Mouse (Mus musculus): ENCODE data around the gene Lrsam1. TPM values are rescaled to one million over a fixed set of nuclear protein-coding genes. Genes with fewer than 3 reads are reported as not detected.
A peak's percentile ranks its signal among the peaks of the same experiment; 100 is the strongest.
"Not testable (repeated sequence)": the region's sequence is repeated elsewhere in the genome, so short reads cannot be mapped to it uniquely, and the experiment has no call there.

Lrsam1 gene
- total RNA-seq (2021): 10 to 100 TPM; 10.7 to 16.2 TPM

- intact Hi-C loops (cut with DNase I): no loop called here
- peak; percentile 97 to 98 for DNase-seq
Observed at GRCm38 (mm10) chr2:32961192-32961995, at the start of gene Lrsam1, which contains the start of gene Rpl12. Gene Lrsam1 (minus strand): TSS chr2:32961614. Gene Rpl12 (plus strand): TSS chr2:32961559.

- DNase-seq; intact Hi-C loops (cut with DNase I): not testable (repeated sequence)
Observed at GRCm38 (mm10) chr2:33009055-33009454, 47.6 kb upstream of the Lrsam1 start.

DNA sequence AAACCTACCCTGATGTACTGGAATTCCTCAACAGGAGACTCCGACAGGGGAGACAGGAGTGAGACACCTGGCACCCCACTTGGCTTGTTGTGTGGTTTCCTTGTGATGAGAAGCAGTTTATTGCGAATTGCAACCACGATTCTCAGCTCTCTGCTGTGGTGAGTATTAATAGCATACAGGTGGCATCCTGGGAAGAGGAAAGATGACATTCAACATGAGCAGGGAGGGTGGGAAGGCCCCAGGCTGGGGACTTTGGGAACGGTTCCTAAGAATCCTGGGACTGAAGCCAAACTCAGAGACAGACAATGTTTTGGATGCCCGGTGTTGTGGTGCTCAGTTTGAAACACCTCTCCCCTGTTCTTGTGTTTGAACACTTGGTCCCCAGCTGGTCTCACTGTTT, 43.6 kb upstream of the Lrsam1 start:
- intact Hi-C loops (cut with DNase I): no loop called here
- peak; percentile 37 to 41 for DNase-seq

DNA sequence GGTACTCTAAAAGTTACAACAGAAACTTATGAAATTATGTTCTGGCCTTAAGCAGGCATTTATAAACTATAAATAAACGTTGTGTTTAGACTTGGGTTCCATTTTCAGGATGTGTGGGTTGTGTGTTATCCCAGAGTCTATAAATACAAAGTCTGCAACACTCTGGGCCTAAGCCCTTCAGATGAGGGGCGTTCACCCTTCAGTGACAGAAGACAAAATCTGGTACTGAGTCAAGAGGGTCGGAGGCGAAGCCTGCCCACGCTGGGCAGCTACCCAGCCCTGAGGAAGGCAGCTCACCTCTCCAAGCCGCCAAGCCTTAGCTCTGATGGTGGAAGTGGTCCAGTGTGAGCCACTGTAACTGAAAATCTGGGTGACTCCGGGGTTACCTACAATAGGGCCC, 40.7 kb upstream of the Lrsam1 start:
- intact Hi-C loops (cut with DNase I): no loop called here
- DNase-seq: no peak

GRCm38 (mm10) chr2:32999752-33000151, 38.3 kb upstream of the Lrsam1 start:
- no peak for DNase-seq
- intact Hi-C loops (cut with DNase I): no loop called here

- intact Hi-C loops (cut with DNase I): no loop called here
- no peak for DNase-seq
Observed at GRCm38 (mm10) chr2:32997792-32998191, 36.4 kb upstream of the Lrsam1 start.

DNA sequence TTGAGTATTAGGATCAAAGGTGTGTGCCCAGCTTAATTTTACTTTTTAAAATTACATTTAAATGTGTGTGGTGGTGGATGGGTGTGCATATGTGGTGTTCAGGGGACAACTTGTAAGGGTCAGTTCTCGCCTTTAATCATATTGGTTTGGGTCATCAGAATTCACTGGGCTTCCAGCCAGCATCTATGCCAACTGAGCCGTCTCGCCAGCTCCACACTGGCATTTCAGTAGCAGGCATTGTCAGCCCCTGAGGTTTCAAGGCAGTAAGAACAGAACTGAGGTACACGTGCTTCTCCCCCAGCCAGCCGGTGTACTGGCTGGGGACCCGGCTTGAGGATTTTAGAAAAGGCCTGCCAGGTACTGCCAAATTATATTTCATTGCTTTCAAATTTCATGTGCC, 35.7 kb upstream of the Lrsam1 start:
- intact Hi-C loops (cut with DNase I): no loop called here

GRCm38 (mm10) chr2:32992130-32992529, 30.7 kb upstream of the Lrsam1 start:
- intact Hi-C loops (cut with DNase I): loop anchor here (5.0 kb wide), 1 partner anchor 355 kb away; no protein-coding TSS in a partner anchor
- DNase-seq: no peak

More for the DNA sequence above, 35.7 kb upstream of the Lrsam1 start:
- no peak for DNase-seq

DNA sequence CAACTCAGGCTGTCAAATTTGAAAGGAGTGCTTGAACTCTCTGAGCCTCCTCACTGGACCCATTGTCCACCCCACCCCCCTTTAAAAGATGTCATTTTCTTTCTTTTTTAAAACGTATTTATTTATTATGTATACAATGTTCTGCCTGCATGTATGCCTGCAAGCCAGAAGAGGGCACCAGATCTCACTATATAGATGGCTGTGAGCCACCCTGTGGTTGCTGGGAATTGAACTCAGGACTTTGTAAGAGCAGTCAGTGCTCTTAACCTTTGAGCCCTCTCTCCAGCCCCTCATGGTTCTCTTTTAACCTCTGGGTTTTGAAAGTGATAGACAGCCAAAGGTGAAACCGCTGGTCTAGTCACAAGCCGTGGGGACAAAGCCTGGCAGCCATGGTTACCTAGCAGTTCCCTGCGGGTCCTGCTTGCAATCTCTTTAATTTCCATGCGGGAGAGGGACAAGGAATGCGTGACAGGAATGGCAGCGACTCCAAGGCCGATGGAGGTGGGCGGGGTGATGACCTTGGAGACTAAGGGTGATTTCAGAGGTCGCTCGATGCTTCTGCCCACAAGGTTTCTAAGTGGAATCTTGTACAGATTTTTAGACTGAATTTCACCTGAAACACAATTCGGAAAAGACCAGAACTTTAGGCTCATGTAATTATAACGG, 28.9 kb upstream of the Lrsam1 start:
- intact Hi-C loops (cut with DNase I): loop anchor here (2.0 to 5.0 kb wide), 2 partner anchors 143 to 357 kb away; no protein-coding TSS in a partner anchor
- no peak for DNase-seq

DNA sequence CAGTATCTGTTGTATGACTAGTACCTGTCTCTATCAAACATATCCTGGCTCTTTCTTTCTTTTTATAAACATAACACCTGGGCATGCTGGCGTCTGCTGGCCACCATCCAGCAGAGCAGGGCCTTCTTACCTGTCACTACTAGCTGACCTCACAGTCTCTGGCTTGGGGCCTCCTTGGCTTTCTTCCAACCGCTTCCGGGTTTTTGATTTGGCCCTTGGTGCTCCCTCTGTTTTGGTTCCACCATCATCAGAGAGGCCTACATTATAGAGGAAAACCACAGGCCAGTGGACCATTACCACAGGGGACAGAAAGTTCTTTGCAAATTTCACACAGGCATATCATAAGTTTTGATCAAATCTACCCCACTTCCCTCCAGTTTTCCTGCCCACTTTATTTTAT, 28.0 kb upstream of the Lrsam1 start:
- DNase-seq: no peak
- intact Hi-C loops (cut with DNase I): no loop called here

GRCm38 (mm10) chr2:32985844-32986243, 24.4 kb upstream of the Lrsam1 start:
- intact Hi-C loops (cut with DNase I): no loop called here

DNA sequence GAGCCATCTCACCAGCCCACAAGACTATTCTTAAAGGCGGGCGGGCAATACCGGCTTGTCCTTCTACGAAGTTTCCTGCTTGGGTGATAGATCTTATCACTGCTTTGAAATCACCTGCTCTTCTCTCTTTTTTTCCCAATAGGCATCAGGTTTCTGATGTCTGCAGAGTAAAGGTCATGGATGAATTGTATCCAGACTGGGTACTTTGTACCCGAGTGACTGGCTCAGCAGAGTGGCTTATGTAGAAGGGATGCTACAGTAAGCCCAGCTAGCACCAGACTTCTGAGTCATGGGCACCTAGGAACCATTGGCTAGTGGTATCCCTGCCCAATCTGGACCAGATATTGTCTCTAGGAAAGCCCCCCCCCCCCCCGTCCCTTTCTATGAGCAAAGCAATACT, 22.2 kb upstream of the Lrsam1 start:
- DNase-seq: no peak
- intact Hi-C loops (cut with DNase I): no loop called here

More at GRCm38 (mm10) chr2:32985844-32986243, 24.4 kb upstream of the Lrsam1 start:
- no peak for DNase-seq

- peak in 1 of 2 experiments; percentile 36 for DNase-seq
- intact Hi-C loops (cut with DNase I): no loop called here
Observed at GRCm38 (mm10) chr2:32982700-32983099, 21.3 kb upstream of the Lrsam1 start.

DNA sequence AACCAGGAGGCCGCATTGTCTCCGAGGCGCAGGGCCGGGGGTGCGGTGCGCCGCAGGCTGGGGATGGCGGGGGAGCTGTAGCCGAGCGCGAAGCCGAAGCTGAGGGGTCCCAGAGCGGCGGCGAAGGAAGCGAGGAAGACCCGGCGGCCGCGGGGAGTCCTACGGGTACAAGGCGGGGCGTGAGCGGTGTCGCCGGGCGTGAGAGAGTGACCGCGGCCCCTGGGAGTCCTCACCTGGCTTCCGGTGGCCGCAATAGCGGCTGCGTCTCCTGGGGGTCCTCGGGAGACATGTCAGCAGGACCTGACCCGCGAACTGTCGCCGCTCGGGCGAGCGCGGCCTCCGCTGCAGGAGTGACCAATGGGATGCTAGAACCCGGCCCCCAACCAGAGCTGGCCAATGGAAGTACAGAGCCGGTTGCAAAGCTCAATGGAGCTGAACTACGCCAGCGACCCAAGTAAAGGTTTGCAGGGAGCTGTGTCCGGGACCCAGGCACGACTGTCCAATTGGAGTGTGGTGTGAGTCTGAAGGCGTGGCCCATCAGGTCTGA, 20.4 kb upstream of the Lrsam1 start, which contains the start of gene Slc2a8:
Gene Slc2a8 (minus strand): TSS at position 359 of the 547 bp plus-strand sequence.
- intact Hi-C loops (cut with DNase I): no loop called here

GRCm38 (mm10) chr2:32981281-32981680, 19.9 kb upstream of the Lrsam1 start:
- intact Hi-C loops (cut with DNase I): no loop called here
- no peak for DNase-seq

More for the DNA sequence above, 20.4 kb upstream of the Lrsam1 start, which contains the start of gene Slc2a8:
- peak; percentile 95 to 96 for DNase-seq

DNA sequence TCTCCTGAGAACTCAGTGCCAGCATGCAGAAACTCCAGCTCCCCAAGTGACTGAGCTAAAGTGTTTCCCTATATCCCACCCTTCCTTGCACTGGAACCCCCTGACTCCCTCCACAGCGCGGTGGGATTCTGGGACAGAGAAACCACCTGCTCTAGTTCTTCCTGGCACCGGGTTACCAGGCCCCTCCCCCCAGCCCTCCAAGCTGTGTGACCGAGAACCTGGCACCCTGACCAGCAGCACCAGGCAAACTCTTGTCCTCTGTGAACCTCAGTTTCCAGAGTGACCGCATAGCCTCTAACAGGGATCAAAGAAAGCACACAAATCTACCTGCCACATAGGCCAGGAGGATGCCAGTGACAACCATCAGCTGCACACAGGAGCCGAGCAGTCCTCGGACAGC, 18.3 kb upstream of the Lrsam1 start:
- no peak for DNase-seq
- intact Hi-C loops (cut with DNase I): no loop called here

- no peak for DNase-seq
- intact Hi-C loops (cut with DNase I): no loop called here
Observed at GRCm38 (mm10) chr2:32978675-32979074, 17.3 kb upstream of the Lrsam1 start.

- intact Hi-C loops (cut with DNase I): no loop called here
- no peak for DNase-seq
Observed at GRCm38 (mm10) chr2:32977114-32977513, 15.7 kb upstream of the Lrsam1 start.

DNA sequence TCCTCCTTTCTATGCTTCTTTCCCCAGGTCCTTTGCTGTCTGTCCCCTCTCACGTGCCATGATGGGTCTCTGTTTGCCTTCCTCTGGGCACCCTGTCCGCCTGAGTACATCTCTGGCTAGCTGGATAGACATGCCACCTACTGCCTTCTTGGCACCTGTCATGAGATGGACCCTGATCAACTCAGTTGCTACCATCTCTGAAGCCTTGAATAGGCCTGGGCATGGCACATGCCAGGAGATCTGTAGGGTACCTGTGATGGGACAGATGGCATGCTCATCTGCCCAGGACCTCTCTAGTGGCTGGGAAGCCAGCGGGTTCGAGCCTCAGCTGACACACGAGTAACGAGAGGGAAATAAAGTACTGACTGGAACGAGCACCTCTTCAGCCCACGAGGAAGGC, 12.8 kb upstream of the Lrsam1 start:
- no peak for DNase-seq
- intact Hi-C loops (cut with DNase I): no loop called here

DNA sequence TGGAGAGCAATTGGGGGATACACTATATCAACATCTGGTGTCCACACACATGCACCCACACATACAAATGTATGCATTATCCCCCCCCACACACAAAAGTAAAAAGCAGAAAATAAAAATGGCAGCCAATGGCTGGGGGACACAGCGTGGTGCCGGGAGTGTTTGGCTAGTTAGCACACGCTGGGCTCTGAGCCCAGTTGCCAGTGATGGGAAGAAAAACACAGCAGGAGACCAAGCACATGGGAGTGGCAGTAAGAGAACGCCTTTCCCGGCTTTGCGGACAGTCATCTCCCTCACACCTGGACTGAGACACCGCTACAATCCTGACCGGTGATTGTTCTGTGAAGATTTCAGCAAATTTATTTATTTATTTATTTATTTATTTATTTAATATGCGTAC, 9.8 kb upstream of the Lrsam1 start:
- intact Hi-C loops (cut with DNase I): no loop called here
- DNase-seq: no peak

- intact Hi-C loops (cut with DNase I): no loop called here
- DNase-seq: peak; percentile 69 to 73
Observed at GRCm38 (mm10) chr2:32969326-32969725, 7.9 kb upstream of the Lrsam1 start.

Measured in heart, postnatal 10 days (tissue).